Mouse (Mus musculus) kidney, postnatal 10 days (tissue): ENCODE results near the gene Zdhhc22.

Source experiments
- DNase-seq: peaks from one replicate; pipeline ENCODE4 v3.0.0; 2021; ENCODE audit warnings: mixed read lengths

Gene Zdhhc22

GRCm38 (mm10) chr12:86932575-86932952, 57.7 kb downstream of the Zdhhc22 start:
- DNase-seq, result peak; percentile 56

- peak; percentile 78 for DNase-seq
Observed at GRCm38 (mm10) chr12:86931919-86932574, 58.2 kb downstream of the Zdhhc22 start.

GRCm38 (mm10) chr12:86930934-86931729, 59.1 kb downstream of the Zdhhc22 start:
- DNase-seq, result no peak
